Mouse (Mus musculus) spleen, adult 2 months (tissue): Measurements from ENCODE around the gene Ptges3.

Experiments used
- CTCF ChIP-seq: fragments of 200-500 bp; IDR thresholded peaks from 2 replicates; pipeline ENCODE4 v1.5.1; 2011; ENCODE audit warnings: mild to moderate bottlenecking, inconsistent platforms; ENCODE audit not compliant: insufficient read depth, insufficient read length, insufficient replicate concordance; ENCODE audit errors: extremely low read depth
- POLR2A ChIP-seq: fragments of 200-500 bp; IDR thresholded peaks from 2 replicates; pipeline ENCODE4 v1.6.1; 2011; ENCODE audit warnings: low read depth, low read length, inconsistent platforms

- TF ChIP-seq CTCF (no peak), POLR2A (no peak)
Observed at GRCm38 (mm10) chr10:128061109-128061508, 2.4 kb downstream of the Ptges3 start.
